Mouse (Mus musculus) stomach, postnatal 0 days (tissue): ENCODE measurements around the gene Wdr47.

Source experiments
- CTCF ChIP-seq: IDR thresholded peaks from 2 replicates; pipeline ENCODE4 v1.5.1; 2016; ENCODE audit warnings: antibody characterized with exemption, low read depth, mild to moderate bottlenecking, moderate library complexity
- EP300 ChIP-seq: optimal IDR thresholded peaks from 2 replicates; pipeline ENCODE3; 2016; ENCODE audit warnings: antibody characterized with exemption

GRCm38 (mm10) chr3:108676616-108677015, 85.5 kb downstream of the Wdr47 start:
- TF ChIP-seq CTCF (no peak), EP300 (no peak)
